ENCODE assay signal across 19 mouse cellular contexts in genomic region chr14:64572756-64573155, GRCm38 (mm10).
DNase-seq lines count a peak whose midpoint lies in the region; ATAC-seq and TF ChIP-seq lines count a peak whose summit lies in the region.
"Had no signal": no experiment of that assay in that cellular context is flagged by ENCODE, and none has a peak within 500 bp of the region (broad histone marks: within the 10 kb centered on the region; RNA-seq: fewer than 3 reads in every experiment).

No protein-coding gene starts in this region.

- no peaks in the 10 kb centered on the region for H3K27me3 ChIP-seq in hindbrain, embryonic 13.5 days
- H3K27me3 ChIP-seq in hindbrain, embryonic 10.5 days (ENCODE audit: insufficient read depth, poor library complexity, severe bottlenecking) = no peaks in the 10 kb centered on the region
- no peaks in the 10 kb centered on the region for H3K27me3 ChIP-seq in midbrain, embryonic 13.5 days
- H3K27me3 ChIP-seq in midbrain, embryonic 10.5 days (ENCODE audit: low read depth, poor library complexity, severe bottlenecking) = no peaks in the 10 kb centered on the region; the same call in 1 of the 2 replicates
- no peaks in the 10 kb centered on the region for H3K27me3 ChIP-seq in hindbrain, embryonic 16.5 days (replicated peaks; ENCODE audit: control insufficient read depth, insufficient read depth, low read length)
- H3K27me3 ChIP-seq in thymus, adult 2 months (ENCODE audit: control insufficient read depth, insufficient read depth, low read length) = no peaks in the 10 kb centered on the region
- H3K27me3 ChIP-seq: forebrain, embryonic 13.5 days had no signal

- DNase-seq in hindbrain, embryonic 10.5 days (ENCODE audit: low spot score) = no peak
- DNase-seq in midbrain, embryonic 10.5 days (ENCODE audit: low spot score) = no peak
- peak; percentile 13 for DNase-seq in 3T3-L1 (ENCODE audit: low read depth, low spot score)
- DNase-seq in thymus, adult 2 months = no peak
- no peak for DNase-seq in heart, adult 18-20 months
- DNase-seq: adrenal gland, adult 2 months; adrenal gland, postnatal 25 days; gastrocnemius, adult 2 months; gastrocnemius, postnatal 25 days; heart, adult 11 months; heart, postnatal 10 days; heart, postnatal 4 days had no signal

- peaks cover 38% of the 10 kb centered on the region for H3K4me1 ChIP-seq in hindbrain, embryonic 13.5 days (replicated peaks)
- peaks cover 14% of the 10 kb centered on the region; the same call in 1 of the 2 replicates for H3K4me1 ChIP-seq in hindbrain, embryonic 10.5 days (replicated peaks)
- peaks cover 42% of the 10 kb centered on the region for H3K4me1 ChIP-seq in midbrain, embryonic 13.5 days (replicated peaks)
- peaks cover 13% of the 10 kb centered on the region for H3K4me1 ChIP-seq in midbrain, embryonic 10.5 days
- H3K4me1 ChIP-seq in hindbrain, embryonic 16.5 days (ENCODE audit: control insufficient read depth, insufficient read depth, low read depth, low read length) = 0 out of 2 replicates have a peak, but pooled peaks cover 2% of the 10 kb centered on the region
- no peaks in the 10 kb centered on the region for H3K4me1 ChIP-seq in thymus, adult 2 months (replicated peaks; ENCODE audit: control insufficient read depth, insufficient read depth, low read length)
- H3K4me1 ChIP-seq: embryonic facial prominence, embryonic 10.5 days; heart, embryonic 10.5 days had no signal

- TF ChIP-seq CTCF in thymus, adult 2 months (IDR thresholded peaks at IDR 0.05; ENCODE audit: borderline replicate concordance, control insufficient read depth, extremely low read depth, insufficient read depth, low read length, poor library complexity) = no peak

- no peaks in the 10 kb centered on the region for H3K9me3 ChIP-seq in hindbrain, embryonic 13.5 days
- no peaks in the 10 kb centered on the region for H3K9me3 ChIP-seq in hindbrain, embryonic 10.5 days
- no peaks in the 10 kb centered on the region for H3K9me3 ChIP-seq in midbrain, embryonic 13.5 days
- no peaks in the 10 kb centered on the region for H3K9me3 ChIP-seq in midbrain, embryonic 10.5 days (replicated peaks)
- no peaks in the 10 kb centered on the region for H3K9me3 ChIP-seq in hindbrain, embryonic 16.5 days (ENCODE audit: control insufficient read depth, low read length)
- H3K9me3 ChIP-seq: embryonic facial prominence, embryonic 10.5 days; forebrain, embryonic 13.5 days; heart, embryonic 10.5 days had no signal

- H3K4me2 ChIP-seq in hindbrain, embryonic 13.5 days = no peak overlapping the region
- H3K4me2 ChIP-seq in midbrain, embryonic 13.5 days (replicated peaks) = no peak overlapping the region
- no peak overlapping the region for H3K4me2 ChIP-seq in hindbrain, embryonic 16.5 days (ENCODE audit: low read length)
- H3K4me2 ChIP-seq: forebrain, embryonic 13.5 days had no signal

- TF ChIP-seq POLR2A in thymus, adult 2 months (IDR thresholded peaks at IDR 0.05; ENCODE audit: control insufficient read depth, extremely low read depth, insufficient read depth, low read length, poor library complexity) = no peak

- 71% methylated on average over 2 of the region's 2 CpGs for WGBS in hindbrain, embryonic 13.5 days
- 82% methylated on average over 2 of the region's 2 CpGs for WGBS in hindbrain, embryonic 10.5 days
- WGBS in midbrain, embryonic 13.5 days = 80% methylated on average over 2 of the region's 2 CpGs
- 84% methylated on average over 2 of the region's 2 CpGs for WGBS in midbrain, embryonic 10.5 days
- WGBS in hindbrain, embryonic 16.5 days = 63% methylated on average over 2 of the region's 2 CpGs
- WGBS in thymus, adult 2 months = 77% methylated on average over 2 of the region's 2 CpGs

- H3K36me3 ChIP-seq in hindbrain, embryonic 13.5 days = no peaks in the 10 kb centered on the region
- H3K36me3 ChIP-seq in hindbrain, embryonic 10.5 days = no peaks in the 10 kb centered on the region
- H3K36me3 ChIP-seq in midbrain, embryonic 13.5 days = no peaks in the 10 kb centered on the region
- no peaks in the 10 kb centered on the region for H3K36me3 ChIP-seq in midbrain, embryonic 10.5 days
- no peaks in the 10 kb centered on the region for H3K36me3 ChIP-seq in hindbrain, embryonic 16.5 days (ENCODE audit: control insufficient read depth, insufficient read depth, low read length)
- H3K36me3 ChIP-seq in thymus, adult 2 months (ENCODE audit: control insufficient read depth, insufficient read depth, low read length) = no peaks in the 10 kb centered on the region
- H3K36me3 ChIP-seq: embryonic facial prominence, embryonic 10.5 days; heart, embryonic 10.5 days had no signal

- peak overlapping the region; percentile 95 for H3K27ac ChIP-seq in hindbrain, embryonic 13.5 days
- no peak overlapping the region for H3K27ac ChIP-seq in hindbrain, embryonic 10.5 days
- peak overlapping the region; percentile 88 for H3K27ac ChIP-seq in midbrain, embryonic 13.5 days
- H3K27ac ChIP-seq in midbrain, embryonic 10.5 days (replicated peaks) = no peak overlapping the region
- peak overlapping the region; percentile 39; the same call in 1 of the 2 replicates for H3K27ac ChIP-seq in hindbrain, embryonic 16.5 days (ENCODE audit: low read depth, low read length)
- no peak overlapping the region for H3K27ac ChIP-seq in thymus, adult 2 months (ENCODE audit: control insufficient read depth, insufficient read depth, low read length)
- H3K27ac ChIP-seq: embryonic facial prominence, embryonic 10.5 days; forebrain, embryonic 13.5 days; gastrocnemius, adult 2 months; heart, embryonic 10.5 days had no signal

- H3K4me3 ChIP-seq in hindbrain, embryonic 13.5 days = no peak overlapping the region
- no peak overlapping the region for H3K4me3 ChIP-seq in hindbrain, embryonic 10.5 days
- no peak overlapping the region for H3K4me3 ChIP-seq in midbrain, embryonic 13.5 days (replicated peaks)
- no peak overlapping the region for H3K4me3 ChIP-seq in midbrain, embryonic 10.5 days
- H3K4me3 ChIP-seq in hindbrain, embryonic 16.5 days (ENCODE audit: low read length) = no peak overlapping the region
- no peak overlapping the region for H3K4me3 ChIP-seq in thymus, adult 2 months (ENCODE audit: control insufficient read depth, insufficient read depth, low read length)
- H3K4me3 ChIP-seq: embryonic facial prominence, embryonic 10.5 days; forebrain, embryonic 13.5 days; gastrocnemius, adult 2 months; heart, embryonic 10.5 days had no signal

- no peak overlapping the region for H3K9ac ChIP-seq in hindbrain, embryonic 13.5 days
- no peak overlapping the region for H3K9ac ChIP-seq in midbrain, embryonic 13.5 days (replicated peaks)
- H3K9ac ChIP-seq in hindbrain, embryonic 16.5 days (ENCODE audit: low read depth, low read length) = no peak overlapping the region
- H3K9ac ChIP-seq: forebrain, embryonic 13.5 days had no signal

- ATAC-seq in hindbrain, embryonic 13.5 days (ENCODE audit: low FRiP score) = no peak
- no peak for ATAC-seq in midbrain, embryonic 13.5 days
- ATAC-seq in hindbrain, embryonic 16.5 days = no peak
- ATAC-seq: forebrain, embryonic 13.5 days; inflammation-experienced regulatory T-cells, adult 6 months had no signal

Comparison
In these comparisons a context has a peak if more than half of its experiments do, and no peak if none do; other contexts are left out.
1. H3K27ac ChIP-seq: peak in hindbrain, embryonic 13.5 days (single experiment), midbrain, embryonic 13.5 days (single experiment) and hindbrain, embryonic 16.5 days (single experiment); none in hindbrain, embryonic 10.5 days (single experiment), midbrain, embryonic 10.5 days (single experiment) and thymus, adult 2 months (single experiment).